Mouse (Mus musculus): ENCODE measurements around the gene Kcnip2. TPM values are rescaled to one million over a fixed set of nuclear protein-coding genes. Genes with fewer than 3 reads are reported as not detected.
A peak's percentile ranks its signal among the peaks of the same experiment; 100 is the strongest.

Gene Kcnip2
- polyA plus RNA-seq, 1 experiment, result 0.72 TPM

- H3K4me3 ChIP-seq (replicated peaks; ENCODE audit: control insufficient read depth, low read depth, low read length), result no peak overlapping the region
- H3K4me1 ChIP-seq (ENCODE audit: control insufficient read depth, insufficient read depth, low read length), result peaks cover 2% of the 10 kb centered on the region
- TF ChIP-seq POLR2A (IDR thresholded peaks at IDR 0.05; ENCODE audit: borderline replicate concordance, control insufficient read depth, low read depth, low read length), result no peak
- TF ChIP-seq CTCF (IDR thresholded peaks at IDR 0.05; ENCODE audit: control insufficient read depth, insufficient read depth, low read length), result no peak
- 87% methylated on average over 6 of the region's 6 CpGs for WGBS
- no peak overlapping the region for H3K27ac ChIP-seq (ENCODE audit: control insufficient read depth, insufficient read depth, low read depth, low read length, poor library complexity)
Measured at GRCm38 (mm10) chr19:45794718-45795117, 21.1 kb downstream of the Kcnip2 start.

GRCm38 (mm10) chr19:45792404-45792803 lies 23.5 kb downstream of the Kcnip2 start:
- no peak for TF ChIP-seq POLR2A (IDR thresholded peaks at IDR 0.05; ENCODE audit: borderline replicate concordance, control insufficient read depth, low read depth, low read length)
- TF ChIP-seq CTCF (IDR thresholded peaks at IDR 0.05; ENCODE audit: control insufficient read depth, insufficient read depth, low read length), result no peak
- Histone ChIP-seq H3K4me1 (ENCODE audit: control insufficient read depth, insufficient read depth, low read length) (peaks cover 2% of the 10 kb centered on the region), H3K27ac (ENCODE audit: control insufficient read depth, insufficient read depth, low read depth, low read length, poor library complexity) (no peak overlapping the region), H3K4me3 (replicated peaks; ENCODE audit: control insufficient read depth, low read depth, low read length) (no peak overlapping the region)
- WGBS, result 90% methylated on average over 6 of the region's 6 CpGs

- WGBS, result 38% methylated on average over 13 of the region's 13 CpGs
- peak overlapping the region; percentile 2; the same call in 1 of the 2 replicates for H3K27ac ChIP-seq (ENCODE audit: control insufficient read depth, insufficient read depth, low read depth, low read length, poor library complexity)
Measured at GRCm38 (mm10) chr19:45789888-45790874, 25.7 kb downstream of the Kcnip2 start.

GRCm38 (mm10) chr19:45789365-45789764 lies 26.5 kb downstream of the Kcnip2 start:
- Histone ChIP-seq H3K27ac (ENCODE audit: control insufficient read depth, insufficient read depth, low read depth, low read length, poor library complexity) (no peak overlapping the region), H3K4me3 (replicated peaks; ENCODE audit: control insufficient read depth, low read depth, low read length) (no peak overlapping the region), H3K4me1 (ENCODE audit: control insufficient read depth, insufficient read depth, low read length) (no peaks in the 10 kb centered on the region; the same call in 1 of the 2 replicates)
- no peak for TF ChIP-seq POLR2A (IDR thresholded peaks at IDR 0.05; ENCODE audit: borderline replicate concordance, control insufficient read depth, low read depth, low read length)
- no peak for TF ChIP-seq CTCF (IDR thresholded peaks at IDR 0.05; ENCODE audit: control insufficient read depth, insufficient read depth, low read length)
- WGBS, result 67% methylated on average over 7 of the region's 7 CpGs

More at GRCm38 (mm10) chr19:45789888-45790874, 25.7 kb downstream of the Kcnip2 start:
- TF ChIP-seq POLR2A (IDR thresholded peaks at IDR 0.05; ENCODE audit: borderline replicate concordance, control insufficient read depth, low read depth, low read length) (no peak), CTCF (IDR thresholded peaks at IDR 0.05; ENCODE audit: control insufficient read depth, insufficient read depth, low read length) (no peak)
- Histone ChIP-seq H3K4me3 (replicated peaks; ENCODE audit: control insufficient read depth, low read depth, low read length) (no peak overlapping the region), H3K4me1 (ENCODE audit: control insufficient read depth, insufficient read depth, low read length) (no peaks in the 10 kb centered on the region; the same call in 1 of the 2 replicates)

- TF ChIP-seq POLR2A (IDR thresholded peaks at IDR 0.05; ENCODE audit: borderline replicate concordance, control insufficient read depth, low read depth, low read length), result no peak
- no peak for TF ChIP-seq CTCF (IDR thresholded peaks at IDR 0.05; ENCODE audit: control insufficient read depth, insufficient read depth, low read length)
- H3K4me3 ChIP-seq (replicated peaks; ENCODE audit: control insufficient read depth, low read depth, low read length), result no peak overlapping the region
- WGBS, result 61% methylated on average over 4 of the region's 4 CpGs
Measured at GRCm38 (mm10) chr19:45788337-45788736, 27.5 kb downstream of the Kcnip2 start.

GRCm38 (mm10) chr19:45787450-45787849 lies 28.4 kb downstream of the Kcnip2 start:
- no peak overlapping the region for H3K4me3 ChIP-seq (replicated peaks; ENCODE audit: control insufficient read depth, low read depth, low read length)
- H3K4me1 ChIP-seq (ENCODE audit: control insufficient read depth, insufficient read depth, low read length), result peaks cover 2% of the 10 kb centered on the region; the same call in 1 of the 2 replicates
- TF ChIP-seq POLR2A (IDR thresholded peaks at IDR 0.05; ENCODE audit: borderline replicate concordance, control insufficient read depth, low read depth, low read length) (no peak), CTCF (IDR thresholded peaks at IDR 0.05; ENCODE audit: control insufficient read depth, insufficient read depth, low read length) (no peak)
- no peak overlapping the region for H3K27ac ChIP-seq (ENCODE audit: control insufficient read depth, insufficient read depth, low read depth, low read length, poor library complexity)
- 70% methylated on average over 3 of the region's 3 CpGs for WGBS

More at GRCm38 (mm10) chr19:45788337-45788736, 27.5 kb downstream of the Kcnip2 start:
- H3K27ac ChIP-seq (ENCODE audit: control insufficient read depth, insufficient read depth, low read depth, low read length, poor library complexity), result no peak overlapping the region
- H3K4me1 ChIP-seq (ENCODE audit: control insufficient read depth, insufficient read depth, low read length), result peaks cover 2% of the 10 kb centered on the region; the same call in 1 of the 2 replicates

- 72% methylated on average over 3 of the region's 3 CpGs for WGBS
Measured at GRCm38 (mm10) chr19:45785470-45785869, 30.4 kb downstream of the Kcnip2 start.

GRCm38 (mm10) chr19:45783933-45784576 lies 31.8 kb downstream of the Kcnip2 start:
- TF ChIP-seq POLR2A (IDR thresholded peaks at IDR 0.05; ENCODE audit: borderline replicate concordance, control insufficient read depth, low read depth, low read length), result no peak
- TF ChIP-seq CTCF (IDR thresholded peaks at IDR 0.05; ENCODE audit: control insufficient read depth, insufficient read depth, low read length), result no peak
- Histone ChIP-seq H3K27ac (ENCODE audit: control insufficient read depth, insufficient read depth, low read depth, low read length, poor library complexity) (peak overlapping the region; percentile 76), H3K4me3 (replicated peaks; ENCODE audit: control insufficient read depth, low read depth, low read length) (peak overlapping the region; percentile 81), H3K4me1 (ENCODE audit: control insufficient read depth, insufficient read depth, low read length) (peaks cover 4% of the 10 kb centered on the region; the same call in 1 of the 2 replicates)
- WGBS, result 39% methylated on average over 17 of the region's 17 CpGs

More at GRCm38 (mm10) chr19:45785470-45785869, 30.4 kb downstream of the Kcnip2 start:
- Histone ChIP-seq H3K4me3 (replicated peaks; ENCODE audit: control insufficient read depth, low read depth, low read length) (no peak overlapping the region), H3K4me1 (ENCODE audit: control insufficient read depth, insufficient read depth, low read length) (peaks cover 2% of the 10 kb centered on the region; the same call in 1 of the 2 replicates), H3K27ac (ENCODE audit: control insufficient read depth, insufficient read depth, low read depth, low read length, poor library complexity) (no peak overlapping the region)
- no peak for TF ChIP-seq POLR2A (IDR thresholded peaks at IDR 0.05; ENCODE audit: borderline replicate concordance, control insufficient read depth, low read depth, low read length)
- TF ChIP-seq CTCF (IDR thresholded peaks at IDR 0.05; ENCODE audit: control insufficient read depth, insufficient read depth, low read length), result no peak

Measured in bone marrow, adult 2 months (tissue).